8 mouse cellular contexts compared by ENCODE assay signal in the genomic region with DNA sequence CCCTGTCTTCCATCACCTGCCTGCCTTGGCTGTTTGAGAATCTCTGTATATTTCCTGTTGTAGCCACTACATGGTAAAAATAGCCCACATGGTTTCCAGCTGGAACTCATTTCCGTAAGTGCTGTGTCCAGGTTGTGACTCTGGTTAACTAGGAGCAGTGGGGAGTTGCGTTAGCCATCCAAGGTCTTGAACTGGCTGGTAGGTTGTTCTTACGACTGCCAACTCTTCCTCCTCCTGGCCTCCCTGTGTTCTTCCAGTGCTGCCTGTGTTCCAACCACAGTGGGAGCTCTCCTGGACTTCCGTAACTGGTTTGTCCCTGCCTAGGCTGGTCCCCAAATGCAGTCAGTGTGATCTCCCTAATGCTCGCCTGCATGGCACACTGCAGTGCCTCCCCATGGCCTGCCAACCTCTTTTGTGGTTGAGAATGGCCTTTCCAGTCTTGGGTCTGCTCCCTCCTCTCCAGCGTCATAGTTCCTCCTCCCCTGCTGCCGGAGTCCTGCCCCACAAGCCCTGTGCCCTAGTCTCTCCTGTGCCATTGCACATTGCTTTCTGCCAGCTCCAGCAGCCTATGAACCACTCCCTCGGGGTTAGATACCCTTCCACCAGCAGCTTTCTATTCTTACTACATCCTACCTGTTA.
DNase-seq lines count a peak whose midpoint lies in the region; ATAC-seq and TF ChIP-seq lines count a peak whose summit lies in the region.

No protein-coding gene starts in this region.

- no peak overlapping the region for H3K4me2 ChIP-seq in lung, embryonic 16.5 days (ENCODE audit: low read depth, low read length)
- no peak overlapping the region for H3K4me2 ChIP-seq in forebrain, postnatal 0 days (ENCODE audit: low read depth)
- H3K4me2 ChIP-seq in midbrain, postnatal 0 days (ENCODE audit: low read depth, low read length, poor library complexity, severe bottlenecking) = no peak overlapping the region

- peak; percentile 26; the same call in 1 of the 2 replicates for ATAC-seq in lung, embryonic 16.5 days (ENCODE audit: low read depth)
- ATAC-seq in forebrain, postnatal 0 days = 0 out of 2 replicates have a peak, but pooled peaks have one; percentile 3
- ATAC-seq in midbrain, postnatal 0 days (ENCODE audit: low FRiP score) = no peak
- ATAC-seq in activated CD4-positive, CD25-positive, alpha-beta regulatory T cell, adult 4 months = no peak

- DNase-seq in adrenal gland, adult 8-10 months = peak; percentile 14
- no peak for DNase-seq in adrenal gland, postnatal 25 days
- DNase-seq in lung, adult 18-20 months = no peak
- no peak for DNase-seq in forebrain, postnatal 0 days
- peak; percentile 40 for DNase-seq in midbrain, postnatal 0 days (ENCODE audit: low spot score)
- no peak for DNase-seq in thymus, postnatal 10 days (ENCODE audit: low spot score in 2 of 2)

- no peak for TF ChIP-seq CTCF in forebrain, postnatal 0 days (IDR thresholded peaks at IDR 0.05; ENCODE audit: low read depth)
- 0 out of 2 replicates have a peak, but pooled peaks have one; percentile 3 for TF ChIP-seq CTCF in midbrain, postnatal 0 days (IDR thresholded peaks at IDR 0.05)

- H3K9me3 ChIP-seq in lung, embryonic 16.5 days (ENCODE audit: control insufficient read depth, low read length) = no peaks in the 10 kb centered on the region
- no peaks in the 10 kb centered on the region for H3K9me3 ChIP-seq in forebrain, postnatal 0 days (ENCODE audit: low read length)
- H3K9me3 ChIP-seq in midbrain, postnatal 0 days (ENCODE audit: low read length) = no peaks in the 10 kb centered on the region

- WGBS in lung, embryonic 16.5 days = 69% methylated on average over 8 of the region's 8 CpGs
- 62% methylated on average over 8 of the region's 8 CpGs for WGBS in forebrain, postnatal 0 days
- WGBS in midbrain, postnatal 0 days = 65% methylated on average over 8 of the region's 8 CpGs

- no peaks in the 10 kb centered on the region for H3K27me3 ChIP-seq in lung, embryonic 16.5 days (ENCODE audit: control insufficient read depth, insufficient read depth, low read depth, low read length)
- H3K27me3 ChIP-seq in forebrain, postnatal 0 days (ENCODE audit: insufficient read depth, low read length) = no peaks in the 10 kb centered on the region
- H3K27me3 ChIP-seq in midbrain, postnatal 0 days (ENCODE audit: insufficient read depth, low read length) = no peaks in the 10 kb centered on the region

- no peaks in the 10 kb centered on the region for H3K36me3 ChIP-seq in lung, embryonic 16.5 days (ENCODE audit: control insufficient read depth, insufficient read depth, low read length)
- H3K36me3 ChIP-seq in forebrain, postnatal 0 days (ENCODE audit: insufficient read depth) = no peaks in the 10 kb centered on the region
- no peaks in the 10 kb centered on the region for H3K36me3 ChIP-seq in midbrain, postnatal 0 days (ENCODE audit: insufficient read depth, low read length)

- no peak overlapping the region for H3K9ac ChIP-seq in lung, embryonic 16.5 days (ENCODE audit: low read length)
- no peak overlapping the region for H3K9ac ChIP-seq in forebrain, postnatal 0 days
- no peak overlapping the region for H3K9ac ChIP-seq in midbrain, postnatal 0 days (replicated peaks; ENCODE audit: low read length, poor library complexity, severe bottlenecking)

- H3K4me3 ChIP-seq in lung, embryonic 16.5 days (ENCODE audit: low read length) = no peak overlapping the region
- no peak overlapping the region for H3K4me3 ChIP-seq in forebrain, postnatal 0 days (ENCODE audit: low read depth, low read length)
- no peak overlapping the region for H3K4me3 ChIP-seq in midbrain, postnatal 0 days (ENCODE audit: low read depth, low read length)

- no peak overlapping the region for H3K27ac ChIP-seq in lung, embryonic 16.5 days (ENCODE audit: low read length)
- H3K27ac ChIP-seq in forebrain, postnatal 0 days (ENCODE audit: low read depth, low read length) = 0 out of 2 replicates have a peak overlapping the region, but pooled peaks have one; percentile 36
- H3K27ac ChIP-seq in midbrain, postnatal 0 days (ENCODE audit: low read depth, low read length) = no peak overlapping the region

- peaks cover 16% of the 10 kb centered on the region for H3K4me1 ChIP-seq in lung, embryonic 16.5 days (replicated peaks; ENCODE audit: control insufficient read depth, insufficient read depth, low read length)
- H3K4me1 ChIP-seq in forebrain, postnatal 0 days (ENCODE audit: insufficient read depth) = peaks cover 8% of the 10 kb centered on the region
- peaks cover 15% of the 10 kb centered on the region; the same call in 1 of the 2 replicates for H3K4me1 ChIP-seq in midbrain, postnatal 0 days (ENCODE audit: insufficient read depth, low read length)

Comparison
In these comparisons a context has a peak if more than half of its experiments do, and no peak if none do; other contexts are left out.
1. DNase-seq: peak in adrenal gland, adult 8-10 months (single experiment) and midbrain, postnatal 0 days (single experiment); none in adrenal gland, postnatal 25 days (single experiment), lung, adult 18-20 months (0 of 2), forebrain, postnatal 0 days (single experiment) and thymus, postnatal 10 days (0 of 2).
2. ATAC-seq: peak in lung, embryonic 16.5 days (single experiment) and forebrain, postnatal 0 days (single experiment); none in midbrain, postnatal 0 days (single experiment) and activated CD4-positive, CD25-positive, alpha-beta regulatory T cell, adult 4 months (single experiment).